Mouse (Mus musculus) CD8-positive naive resting alpha-beta T cell, adult 57 days (primary cell): ENCODE data around the gene Olfr1480. TPM values are rescaled to one million over a fixed set of nuclear protein-coding genes. Genes with fewer than 3 reads are reported as not detected.

ENCODE experiments used
- total RNA-seq: library from RNA; stranded (reverse); gene quantifications from one replicate; pipeline ENCODE4 v1.2.4, GENCODE M21; 2023

The Olfr1480 gene
- total RNA-seq, result not detected

GRCm38 (mm10) chr19:13527613-13528012 lies at the start of gene Olfr1480:
Olfr1480 (plus strand) TSS chr19:13527913.

DNA sequence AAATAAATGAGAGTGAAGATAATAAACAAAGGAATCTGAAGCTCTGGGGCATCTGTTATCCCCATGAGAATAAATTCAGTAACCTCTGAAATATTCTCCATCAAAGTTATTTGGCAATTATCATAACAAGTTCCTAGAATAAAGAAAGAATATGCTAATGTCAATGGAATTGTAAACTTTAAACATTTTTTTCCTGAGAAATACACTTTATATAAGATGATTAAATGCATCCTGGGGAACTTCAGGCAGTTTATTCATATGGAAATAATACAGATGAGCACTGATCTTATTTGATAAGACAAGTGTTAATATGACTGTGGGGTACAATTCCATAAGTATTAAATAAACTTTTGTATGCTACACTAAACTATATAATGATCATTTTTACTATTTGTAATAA lies 47.6 kb upstream of the Olfr1480 start, which contains the start of gene Olfr1475:
Gene Olfr1475, minus strand, starts transcription at position 101 of the 400 bp plus-strand sequence.

GRCm38 (mm10) chr19:13500246-13500645 lies 27.5 kb upstream of the Olfr1480 start, which contains the start of gene Olfr1477:
Olfr1477 (plus strand) TSS chr19:13500546.

Other genes starting within 250 kb of the Olfr1480 start
- gene Olfr1465, start 212.4 kb upstream of the Olfr1480 start, total RNA-seq, result not detected
- gene Olfr1466, start 189.1 kb upstream of the Olfr1480 start, total RNA-seq, result not detected
- not detected for gene Olfr1467, start 165.7 kb upstream of the Olfr1480 start, total RNA-seq
- not detected for gene Olfr1469, start 120.1 kb upstream of the Olfr1480 start, total RNA-seq
- not detected for gene Olfr1471, start 84.5 kb upstream of the Olfr1480 start, total RNA-seq
- not detected for gene Olfr1472, start 71.8 kb upstream of the Olfr1480 start, total RNA-seq
- gene Olfr1474, start 58.3 kb upstream of the Olfr1480 start, total RNA-seq, result not detected
- not detected for gene Olfr1475, start 47.7 kb upstream of the Olfr1480 start, total RNA-seq
- not detected for gene Olfr1477, start 27.4 kb upstream of the Olfr1480 start, total RNA-seq
- not detected for gene Olfr1484, start 55.6 kb downstream of the Olfr1480 start, total RNA-seq
- gene Olfr1487, start 89.5 kb downstream of the Olfr1480 start, total RNA-seq, result not detected
- gene Olfr1489, start 103.7 kb downstream of the Olfr1480 start, total RNA-seq, result not detected
- not detected for gene Olfr1490, start 123.2 kb downstream of the Olfr1480 start, total RNA-seq
- not detected for gene Olfr1491, start 169.4 kb downstream of the Olfr1480 start, total RNA-seq
- gene Olfr1493-ps1, start 195.4 kb downstream of the Olfr1480 start, total RNA-seq, result not detected
- gene Olfr1494, start 211.8 kb downstream of the Olfr1480 start, total RNA-seq, result not detected
- gene Olfr1495, start 236.7 kb downstream of the Olfr1480 start, total RNA-seq, result not detected
- gene Olfr1496, start 250.0 kb downstream of the Olfr1480 start, total RNA-seq, result not detected